Mouse (Mus musculus) megakaryocyte, embryonic 14.5 days (primary cell): ENCODE measurements around the gene 1700092M07Rik. TPM values are rescaled to one million over a fixed set of nuclear protein-coding genes. Genes with fewer than 3 reads are reported as not detected.
A peak's percentile ranks its signal among the peaks of the same experiment; 100 is the strongest.

Experiments used
- H3K27me3 ChIP-seq: replicated peaks from 2 replicates; pipeline ENCODE3; 2012; ENCODE audit warnings: inconsistent platforms
- H3K36me3 ChIP-seq: replicated peaks from 2 replicates; pipeline ENCODE3; 2012; ENCODE audit warnings: low read length, inconsistent platforms, mixed read lengths
- H3K4me1 ChIP-seq: 2 replicates; pipeline ENCODE4 v1.6.1; 2012; ENCODE audit warnings: inconsistent platforms
- H3K4me3 ChIP-seq: replicated peaks from 2 replicates; pipeline ENCODE3; 2012; ENCODE audit warnings: moderate library complexity, mild to moderate bottlenecking, inconsistent platforms
- H3K9me3 ChIP-seq: 2 replicates; pipeline ENCODE4 v1.6.1; 2012; ENCODE audit warnings: inconsistent platforms
- FLI1 ChIP-seq: IDR thresholded peaks from 2 replicates; pipeline ENCODE4 v1.6.1; 2012; ENCODE audit warnings: low read length, inconsistent platforms, mixed read lengths
- GATA1 ChIP-seq: IDR thresholded peaks from 3 replicates; pipeline ENCODE4 v1.6.1; 2012; ENCODE audit warnings: mixed read lengths, low read length, inconsistent platforms, borderline replicate concordance
- polyA plus RNA-seq: library from polyadenylated mRNA; stranded (reverse); fragments of >175 nt; gene quantifications from 2 replicates; pipeline ENCODE4 v1.2.3, GENCODE M21; 2012; ENCODE audit warnings: low replicate concordance; ENCODE audit not compliant: insufficient read depth

Gene 1700092M07Rik
- polyA plus RNA-seq, 1 experiment, result 0.86 TPM

- Histone ChIP-seq H3K27me3 (no peaks in the 10 kb centered on the region), H3K36me3 (peaks cover 60% of the 10 kb centered on the region), H3K4me3 (no peak overlapping the region), H3K9me3 (no peaks in the 10 kb centered on the region), H3K4me1 (peaks cover 50% of the 10 kb centered on the region)
- TF ChIP-seq GATA1 (no peak), FLI1 (no peak)
These were observed 872 bp upstream of the 1700092M07Rik start for GRCm38 (mm10) chr19:8739646-8740045.

GRCm38 (mm10) chr19:8741243-8741869 is 838 bp downstream of the 1700092M07Rik start, which contains the start of gene Stx5a:
Gene Stx5a (plus strand): TSS chr19:8741413.
- H3K9me3 ChIP-seq, result no peaks in the 10 kb centered on the region
- H3K4me1 ChIP-seq, result peaks cover 46% of the 10 kb centered on the region
- H3K4me3 ChIP-seq, result peak within 1 kb of the TSS; percentile 99
- TF ChIP-seq GATA1 (no peak), FLI1 (no peak)
- peaks cover 77% of the 10 kb centered on the region for H3K36me3 ChIP-seq
- H3K27me3 ChIP-seq, result no peaks in the 10 kb centered on the region

- Histone ChIP-seq H3K4me3 (peak overlapping the region; percentile 99), H3K27me3 (no peaks in the 10 kb centered on the region), H3K36me3 (peaks cover 82% of the 10 kb centered on the region), H3K4me1 (peaks cover 41% of the 10 kb centered on the region), H3K9me3 (no peaks in the 10 kb centered on the region)
- TF ChIP-seq GATA1 (no peak), FLI1 (no peak)
These were observed 1.7 kb downstream of the 1700092M07Rik start for GRCm38 (mm10) chr19:8742176-8742575.

- peaks cover 82% of the 10 kb centered on the region for H3K36me3 ChIP-seq
- H3K4me1 ChIP-seq, result peaks cover 30% of the 10 kb centered on the region
- no peak overlapping the region for H3K4me3 ChIP-seq
- peak; percentile 36; the same call in 1 of the 3 replicates for TF ChIP-seq GATA1
- TF ChIP-seq FLI1, result no peak
- H3K27me3 ChIP-seq, result no peaks in the 10 kb centered on the region
- no peaks in the 10 kb centered on the region for H3K9me3 ChIP-seq
These were observed 4.9 kb downstream of the 1700092M07Rik start for GRCm38 (mm10) chr19:8745382-8745781.

GRCm38 (mm10) chr19:8747368-8747767 is 6.8 kb downstream of the 1700092M07Rik start:
- Histone ChIP-seq H3K4me1 (peaks cover 20% of the 10 kb centered on the region), H3K4me3 (no peak overlapping the region), H3K27me3 (no peaks in the 10 kb centered on the region), H3K36me3 (peaks cover 95% of the 10 kb centered on the region), H3K9me3 (no peaks in the 10 kb centered on the region)
- TF ChIP-seq GATA1, result no peak
- no peak for TF ChIP-seq FLI1

GRCm38 (mm10) chr19:8755652-8756051 is 15.1 kb downstream of the 1700092M07Rik start:
- TF ChIP-seq FLI1, result no peak
- no peak for TF ChIP-seq GATA1
- peaks cover 55% of the 10 kb centered on the region for H3K36me3 ChIP-seq
- H3K4me3 ChIP-seq, result peak overlapping the region; percentile 98

GRCm38 (mm10) chr19:8756635-8757387 is 16.3 kb downstream of the 1700092M07Rik start, which contains the start of gene Nxf1:
Gene Nxf1 (plus strand): TSS chr19:8757073.
- peaks cover 38% of the 10 kb centered on the region for H3K4me1 ChIP-seq
- peak within 1 kb of the TSS; percentile 98 for H3K4me3 ChIP-seq
- no peaks in the 10 kb centered on the region for H3K27me3 ChIP-seq
- no peak for TF ChIP-seq GATA1
- no peak for TF ChIP-seq FLI1
- H3K9me3 ChIP-seq, result no peaks in the 10 kb centered on the region
- H3K36me3 ChIP-seq, result peaks cover 54% of the 10 kb centered on the region

More at GRCm38 (mm10) chr19:8755652-8756051, 15.1 kb downstream of the 1700092M07Rik start:
- Histone ChIP-seq H3K4me1 (peaks cover 31% of the 10 kb centered on the region), H3K9me3 (no peaks in the 10 kb centered on the region), H3K27me3 (no peaks in the 10 kb centered on the region)

GRCm38 (mm10) chr19:8757471-8757998 is 17.0 kb downstream of the 1700092M07Rik start:
- Histone ChIP-seq H3K36me3 (peaks cover 54% of the 10 kb centered on the region), H3K4me3 (peak overlapping the region; percentile 98), H3K27me3 (no peaks in the 10 kb centered on the region), H3K4me1 (peaks cover 38% of the 10 kb centered on the region), H3K9me3 (no peaks in the 10 kb centered on the region)
- no peak for TF ChIP-seq GATA1
- TF ChIP-seq FLI1, result no peak

- Histone ChIP-seq H3K27me3 (no peaks in the 10 kb centered on the region), H3K36me3 (peaks cover 54% of the 10 kb centered on the region), H3K9me3 (no peaks in the 10 kb centered on the region), H3K4me3 (peak overlapping the region; percentile 74), H3K4me1 (peaks cover 38% of the 10 kb centered on the region)
- TF ChIP-seq GATA1 (no peak), FLI1 (no peak)
These were observed 18.4 kb downstream of the 1700092M07Rik start for GRCm38 (mm10) chr19:8758899-8759298.
